Mouse (Mus musculus) urinary bladder, postnatal 4 days (tissue): ENCODE results near the gene Sidt1.
A peak's percentile ranks its signal among the peaks of the same experiment; 100 is the strongest.

Experiments used
- DNase-seq, 2 experiments: peaks; one replicate each; pipeline ENCODE4 v3.0.0; 2021 to 2022; ENCODE audit warnings: low spot score in 2 of 2

Sidt1 gene

GRCm38 (mm10) chr16:44252735-44253134, 80.3 kb downstream of the Sidt1 start:
- DNase-seq = no peak

- DNase-seq = no peak
Measured at GRCm38 (mm10) chr16:44249985-44250384, 83.0 kb downstream of the Sidt1 start.

GRCm38 (mm10) chr16:44243323-44243722, 89.7 kb downstream of the Sidt1 start:
- no peak for DNase-seq

- peak; percentile 55 to 72 for DNase-seq
Measured at GRCm38 (mm10) chr16:44242633-44243032, 90.4 kb downstream of the Sidt1 start.

- no peak for DNase-seq
Measured at GRCm38 (mm10) chr16:44240406-44240805, 92.6 kb downstream of the Sidt1 start.

- DNase-seq = no peak
Measured at GRCm38 (mm10) chr16:44238835-44239263, 94.1 kb downstream of the Sidt1 start.

GRCm38 (mm10) chr16:44237836-44238235, 95.2 kb downstream of the Sidt1 start:
- DNase-seq = no peak

GRCm38 (mm10) chr16:44233019-44233418, 100.0 kb downstream of the Sidt1 start:
- no peak for DNase-seq

- no peak for DNase-seq
Measured at GRCm38 (mm10) chr16:44226706-44227291, 106.2 kb downstream of the Sidt1 start.

- DNase-seq = no peak
Measured at GRCm38 (mm10) chr16:44221463-44221862, 111.5 kb downstream of the Sidt1 start.

- DNase-seq = no peak
Measured at GRCm38 (mm10) chr16:44216417-44216816, 116.6 kb downstream of the Sidt1 start.

- no peak for DNase-seq
Measured at GRCm38 (mm10) chr16:44215513-44215912, 117.5 kb downstream of the Sidt1 start.

GRCm38 (mm10) chr16:44212703-44213102, 120.3 kb downstream of the Sidt1 start:
- DNase-seq = no peak

GRCm38 (mm10) chr16:44211054-44211414, 122.0 kb downstream of the Sidt1 start:
- DNase-seq = no peak

GRCm38 (mm10) chr16:44210156-44211053, 122.6 kb downstream of the Sidt1 start:
- DNase-seq = no peak

GRCm38 (mm10) chr16:44205973-44206372, 127.0 kb downstream of the Sidt1 start:
- no peak for DNase-seq

GRCm38 (mm10) chr16:44204331-44204730, 128.7 kb downstream of the Sidt1 start:
- DNase-seq = no peak

GRCm38 (mm10) chr16:44200146-44200545, 132.8 kb downstream of the Sidt1 start:
- no peak for DNase-seq

- no peak for DNase-seq
Measured at GRCm38 (mm10) chr16:44199066-44199703, 133.8 kb downstream of the Sidt1 start.

GRCm38 (mm10) chr16:44190968-44191367, 142.0 kb downstream of the Sidt1 start:
- DNase-seq = no peak
